Mouse (Mus musculus) 3134 (cell line): ENCODE measurements around the gene Rybp.

Source experiments
- DNase-seq: peaks from one replicate; pipeline ENCODE4 v3.0.0-alpha.2; 2011; ENCODE audit warnings: low spot score; ENCODE audit not compliant: insufficient read length; ENCODE audit errors: extremely low read depth

Gene Rybp

DNA sequence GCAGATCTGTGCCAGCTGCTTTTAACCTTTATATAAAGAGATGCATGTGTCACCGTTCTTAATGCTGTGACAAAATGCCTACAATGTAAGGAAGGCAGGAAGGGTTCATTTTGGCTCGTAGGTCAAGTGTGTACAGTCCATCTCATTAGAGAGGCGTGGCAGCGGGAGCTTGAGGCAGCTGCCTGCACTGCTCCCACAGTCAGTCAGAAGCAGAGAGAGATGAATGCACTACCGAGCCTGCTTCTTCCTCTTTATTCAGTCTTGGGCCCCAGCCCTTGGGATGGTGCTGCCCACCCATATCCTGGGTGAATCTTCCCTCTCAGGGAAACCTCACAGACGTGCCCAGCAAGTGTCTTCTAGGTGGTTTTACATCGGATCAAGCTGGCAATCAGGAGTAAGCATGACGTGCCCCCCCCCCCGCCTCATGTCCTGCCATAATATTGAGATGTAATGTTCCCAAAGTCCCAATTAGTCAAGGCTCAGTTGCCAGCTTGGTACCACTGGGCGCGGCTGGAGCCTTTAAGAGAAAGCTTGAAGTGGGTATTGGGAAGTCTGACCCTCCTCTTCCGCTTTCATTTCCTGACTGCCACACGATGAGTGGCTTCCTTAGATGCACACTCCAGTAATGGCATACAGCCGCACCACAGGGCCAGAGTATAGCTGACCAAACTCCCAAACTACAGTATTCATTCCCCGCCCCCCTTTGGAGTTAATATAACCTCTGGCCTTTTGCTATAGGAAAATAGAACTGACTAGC lies 96.3 kb downstream of the Rybp start:
- no peak for DNase-seq

DNA sequence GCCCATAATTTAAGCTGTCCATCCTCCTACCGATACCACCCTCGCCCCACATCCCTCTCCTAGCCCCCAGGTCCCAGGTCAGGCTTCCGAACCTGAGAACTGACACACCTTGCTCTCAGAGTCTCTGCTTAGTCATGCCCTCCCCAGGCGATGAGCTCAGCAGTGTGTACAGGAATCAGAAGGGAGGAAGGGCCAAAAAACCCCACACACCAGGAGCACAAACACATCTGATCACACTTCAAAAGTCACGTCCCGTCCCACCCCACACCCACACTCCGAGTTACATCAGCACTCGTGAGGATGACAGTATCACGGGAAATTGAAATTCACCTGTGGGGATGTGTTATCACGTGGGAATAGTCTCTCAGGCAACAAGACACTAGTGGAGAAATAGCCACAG lies 97.0 kb downstream of the Rybp start:
- no peak for DNase-seq

DNA sequence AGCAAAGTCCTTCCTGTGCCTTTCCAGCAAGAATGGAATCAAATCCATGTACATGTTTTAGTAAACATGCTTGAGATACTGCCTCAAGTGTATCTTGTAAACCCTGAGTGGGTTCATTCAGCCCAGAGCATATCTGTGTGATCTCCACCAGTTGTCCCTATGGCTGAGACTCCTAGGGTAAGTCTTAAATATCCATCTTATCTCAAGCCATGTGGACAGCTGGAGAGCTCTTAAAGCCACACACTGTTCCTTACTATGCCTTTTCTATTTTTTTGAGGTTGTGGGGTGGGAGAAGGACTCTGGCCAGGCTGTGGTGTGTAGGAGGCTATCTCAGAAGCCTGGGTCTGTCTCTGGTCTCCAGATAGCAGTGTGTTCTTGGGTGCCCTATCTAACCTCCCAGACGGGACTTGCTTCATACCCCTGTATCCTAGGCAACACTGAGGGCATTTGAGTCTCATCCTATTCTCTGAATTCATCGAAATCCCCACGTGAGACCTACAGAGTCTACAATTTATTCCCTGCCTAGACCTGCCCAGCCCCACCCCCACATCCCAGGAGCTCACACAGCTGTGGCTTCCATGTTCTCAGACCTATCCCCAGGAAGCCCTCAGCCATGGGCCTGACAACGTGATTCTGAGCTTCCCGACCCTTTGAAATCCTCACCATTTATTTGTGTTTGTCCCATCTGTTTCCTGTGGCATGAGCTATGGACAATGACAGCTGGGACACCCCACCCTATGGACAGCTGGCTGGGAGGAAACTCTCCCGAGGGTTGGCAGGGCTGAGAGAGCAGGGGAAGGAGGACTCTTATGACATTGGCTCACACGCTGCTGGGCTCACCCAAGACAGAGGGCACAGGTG lies 98.2 kb downstream of the Rybp start:
- DNase-seq = no peak

DNA sequence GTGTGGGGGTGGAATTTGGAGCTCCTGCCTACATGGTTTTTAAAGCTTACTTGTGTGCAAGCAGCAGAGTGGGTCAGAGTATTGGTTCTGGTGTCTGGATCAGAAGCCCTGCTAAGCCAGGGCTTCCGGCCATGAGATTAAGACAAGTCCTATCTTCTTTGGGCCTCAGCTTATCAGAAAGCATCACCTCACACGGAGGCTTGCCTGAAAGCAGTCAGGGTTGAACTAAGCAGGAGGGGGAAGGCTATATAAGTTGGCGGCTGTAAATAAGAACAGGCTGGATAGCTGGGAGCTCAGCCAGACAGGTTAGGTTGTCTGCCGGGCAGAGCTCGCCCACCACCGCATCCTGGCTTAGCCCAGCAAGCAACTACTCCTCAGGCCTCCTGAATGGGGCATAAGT lies 99.5 kb downstream of the Rybp start:
- no peak for DNase-seq

DNA sequence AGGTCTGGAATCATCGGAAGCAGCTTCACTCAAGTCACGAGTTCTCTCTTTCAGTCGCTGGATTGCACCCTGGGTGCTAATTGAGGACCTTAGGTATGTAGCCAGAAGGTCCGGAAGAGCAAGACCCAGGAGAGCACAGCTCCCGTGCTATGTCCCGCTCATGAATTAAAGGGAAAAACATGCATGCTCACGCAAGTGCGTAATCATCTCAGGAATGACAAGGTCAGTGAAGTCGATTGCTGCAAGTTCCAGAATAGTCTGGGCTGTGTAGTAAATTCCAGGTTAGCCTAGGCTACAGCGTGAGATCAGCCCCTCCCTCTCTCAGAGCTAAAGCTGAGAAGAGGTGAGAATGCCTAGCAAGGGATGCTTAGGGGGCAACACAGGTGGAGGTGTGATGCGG lies 100.5 kb downstream of the Rybp start:
- no peak for DNase-seq

DNA sequence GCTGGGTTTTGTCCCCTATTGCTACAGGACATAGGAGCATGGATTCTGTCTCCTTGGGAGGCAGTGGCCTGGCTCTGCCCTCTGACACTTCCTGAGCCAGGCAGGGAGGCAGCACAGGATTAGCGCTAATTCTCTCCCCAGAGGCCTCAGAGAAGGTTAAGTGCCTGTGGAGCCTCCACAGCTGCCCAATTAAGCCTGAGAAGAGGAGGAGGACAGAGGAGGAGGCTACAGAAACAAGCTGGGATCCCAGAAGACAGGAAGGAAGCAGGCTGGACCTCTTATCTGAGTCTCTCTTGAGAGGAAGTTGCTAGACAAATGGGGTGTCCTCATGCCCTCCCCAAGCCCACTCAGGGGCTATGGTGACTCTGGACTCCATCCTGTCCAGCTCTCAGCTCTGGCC lies 101.8 kb downstream of the Rybp start:
- DNase-seq = no peak

DNA sequence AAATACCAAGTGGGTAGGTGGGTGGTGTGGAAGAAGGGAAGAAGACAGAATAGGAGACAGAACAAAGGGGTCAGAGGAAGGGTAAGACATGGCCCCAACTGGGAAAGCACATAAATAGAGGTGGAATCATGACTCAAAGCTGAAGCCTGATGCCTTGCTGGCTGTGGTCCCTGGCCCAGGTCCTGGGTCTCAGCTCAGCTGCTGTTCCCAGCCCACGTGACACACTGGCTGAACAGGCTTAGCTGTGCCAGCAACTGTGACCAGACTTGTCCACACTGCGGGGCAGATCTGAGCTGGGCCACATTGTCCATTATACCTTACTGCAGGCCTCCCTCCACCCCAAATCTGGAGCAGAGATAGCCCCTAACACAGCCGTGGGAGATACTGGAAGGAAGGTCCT lies 103.9 kb downstream of the Rybp start:
- DNase-seq = peak; percentile 64

DNA sequence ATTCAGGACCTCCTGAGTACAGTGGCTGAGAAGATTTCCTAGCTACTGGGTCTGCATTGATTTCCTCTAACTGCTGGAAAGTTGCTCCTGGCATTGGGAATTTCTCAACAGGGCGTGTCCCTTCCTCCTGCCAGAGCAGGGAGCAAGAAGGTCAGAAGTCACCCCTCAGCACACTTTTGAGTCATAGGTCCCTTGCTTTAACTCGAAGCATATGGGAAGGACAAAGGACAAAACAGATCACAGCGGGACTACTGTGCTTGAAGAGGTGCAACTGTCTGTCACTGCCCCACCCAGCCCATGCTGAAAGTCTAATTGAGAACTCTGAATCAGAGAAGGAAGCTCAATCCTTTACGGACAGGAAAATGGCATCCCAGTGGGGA lies 106.4 kb downstream of the Rybp start:
- DNase-seq = peak; percentile 40

DNA sequence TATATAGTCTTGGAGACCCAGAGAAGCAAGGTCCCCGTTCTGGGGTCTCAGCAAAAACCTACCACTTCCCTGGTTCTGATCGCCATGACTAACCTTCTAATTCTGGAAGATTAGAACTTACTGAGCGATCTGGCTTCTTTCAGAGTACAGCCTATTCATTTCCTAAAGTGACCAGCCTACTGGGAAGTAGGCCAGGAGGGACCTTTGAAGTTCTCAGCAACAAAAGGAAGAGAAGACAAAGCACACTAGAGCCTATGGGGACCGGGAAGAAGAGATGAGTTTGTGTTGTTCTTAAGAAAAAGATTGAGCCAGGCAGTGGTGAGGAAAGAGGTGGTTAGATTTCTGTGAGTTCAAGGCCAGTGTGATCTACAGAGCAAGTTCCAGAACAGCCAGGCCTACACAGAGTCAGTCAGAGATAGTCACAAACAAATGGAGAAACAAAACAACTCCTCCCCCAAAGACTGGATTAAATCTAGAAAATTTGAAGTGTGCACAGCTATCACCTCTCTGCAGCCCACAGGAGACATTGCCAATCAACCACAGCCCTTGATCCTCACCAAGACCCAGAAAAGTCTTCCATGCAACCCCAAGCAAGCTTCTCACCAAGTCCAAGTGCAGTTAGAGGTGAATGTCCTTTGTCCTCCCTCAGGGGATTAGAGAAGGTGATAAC lies 106.9 kb downstream of the Rybp start:
- DNase-seq = no peak

DNA sequence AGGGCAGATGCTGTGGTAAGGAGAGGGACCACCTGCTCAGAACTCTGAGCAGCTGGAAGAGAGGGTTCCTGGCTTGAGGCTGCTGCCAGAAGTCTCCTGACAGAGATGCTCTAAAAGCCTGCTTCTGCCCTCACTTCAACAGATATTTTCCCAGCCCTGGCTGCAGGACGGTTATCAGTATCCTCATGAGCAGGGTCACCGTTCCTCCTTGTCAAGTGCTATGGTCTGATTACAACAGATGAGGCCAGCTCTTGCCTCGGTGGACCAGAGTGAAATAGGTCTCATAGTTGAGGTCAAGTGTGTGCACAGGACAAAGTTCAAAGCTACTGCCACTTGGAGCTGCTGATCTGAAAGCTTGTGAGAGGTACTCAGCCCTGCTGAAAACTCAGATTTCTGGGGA lies 108.5 kb downstream of the Rybp start:
- no peak for DNase-seq
